Mouse (Mus musculus): ENCODE measurements around the gene Slfn4. TPM values are rescaled to one million over a fixed set of nuclear protein-coding genes. Genes with fewer than 3 reads are reported as not detected.
"Not testable (repeated sequence)": the region's sequence is repeated elsewhere in the genome, so short reads cannot be mapped to it uniquely, and the experiment has no call there.

The Slfn4 gene
- polyA plus RNA-seq, 1 experiment from 2014 or later = 0.16 TPM

- H3K27ac ChIP-seq (ENCODE audit: low read length) = no peak overlapping the region
- 76% methylated on average over 7 of the region's 7 CpGs for WGBS
- H3K36me3 ChIP-seq (ENCODE audit: control insufficient read depth, insufficient read depth, low read length) = no peaks in the 10 kb centered on the region
- H3K4me1 ChIP-seq (ENCODE audit: control insufficient read depth, insufficient read depth, low read length) = no peaks in the 10 kb centered on the region
- no peak overlapping the region for H3K9ac ChIP-seq (ENCODE audit: low read depth, low read length)
- H3K4me3 ChIP-seq (ENCODE audit: low read length) = no peak overlapping the region
- H3K4me2 ChIP-seq (ENCODE audit: low read depth, low read length) = no peak overlapping the region
- H3K9me3 ChIP-seq (ENCODE audit: control insufficient read depth, low read length) = no peaks in the 10 kb centered on the region
- no peak for ATAC-seq
- H3K27me3 ChIP-seq (replicated peaks; ENCODE audit: control insufficient read depth, insufficient read depth, low read length) = no peaks in the 10 kb centered on the region
Observed at GRCm38 (mm10) chr11:83223367-83223766, 48.4 kb downstream of the Slfn4 start.

- WGBS = 81% methylated on average over 5 of the region's 5 CpGs
- not testable (repeated sequence) for H3K27ac ChIP-seq (ENCODE audit: low read length)
Observed at GRCm38 (mm10) chr11:83223793-83224192, 48.8 kb downstream of the Slfn4 start.

GRCm38 (mm10) chr11:83224217-83224616 is 49.2 kb downstream of the Slfn4 start:
- Histone ChIP-seq H3K9ac (ENCODE audit: low read depth, low read length) (no peak overlapping the region), H3K4me3 (ENCODE audit: low read length) (no peak overlapping the region), H3K36me3 (ENCODE audit: control insufficient read depth, insufficient read depth, low read length) (no peaks in the 10 kb centered on the region), H3K9me3 (ENCODE audit: control insufficient read depth, low read length) (no peaks in the 10 kb centered on the region), H3K27me3 (replicated peaks; ENCODE audit: control insufficient read depth, insufficient read depth, low read length) (no peaks in the 10 kb centered on the region), H3K4me2 (ENCODE audit: low read depth, low read length) (no peak overlapping the region), H3K4me1 (ENCODE audit: control insufficient read depth, insufficient read depth, low read length) (no peaks in the 10 kb centered on the region), H3K27ac (ENCODE audit: low read length) (no peak overlapping the region)
- no peak for ATAC-seq
- WGBS = 90% methylated on average over 9 of the region's 9 CpGs

More at GRCm38 (mm10) chr11:83223793-83224192, 48.8 kb downstream of the Slfn4 start:
- not testable (repeated sequence) for H3K36me3 ChIP-seq (ENCODE audit: control insufficient read depth, insufficient read depth, low read length); H3K4me2 ChIP-seq (ENCODE audit: low read depth, low read length); H3K4me3 ChIP-seq (ENCODE audit: low read length); H3K27me3 ChIP-seq (replicated peaks; ENCODE audit: control insufficient read depth, insufficient read depth, low read length); H3K4me1 ChIP-seq (ENCODE audit: control insufficient read depth, insufficient read depth, low read length); H3K9ac ChIP-seq (ENCODE audit: low read depth, low read length); H3K9me3 ChIP-seq (ENCODE audit: control insufficient read depth, low read length); ATAC-seq

GRCm38 (mm10) chr11:83224750-83225149 is 49.8 kb downstream of the Slfn4 start:
- WGBS = 72% methylated on average over 3 of the region's 3 CpGs

GRCm38 (mm10) chr11:83225371-83225960 is 50.5 kb downstream of the Slfn4 start:
- no peak overlapping the region for H3K4me2 ChIP-seq (ENCODE audit: low read depth, low read length)
- H3K36me3 ChIP-seq (ENCODE audit: control insufficient read depth, insufficient read depth, low read length) = no peaks in the 10 kb centered on the region
- no peaks in the 10 kb centered on the region for H3K9me3 ChIP-seq (ENCODE audit: control insufficient read depth, low read length)
- H3K4me3 ChIP-seq (ENCODE audit: low read length) = no peak overlapping the region
- no peaks in the 10 kb centered on the region for H3K27me3 ChIP-seq (replicated peaks; ENCODE audit: control insufficient read depth, insufficient read depth, low read length)
- H3K4me1 ChIP-seq (ENCODE audit: control insufficient read depth, insufficient read depth, low read length) = no peaks in the 10 kb centered on the region
- no peak for ATAC-seq
- no peak overlapping the region for H3K27ac ChIP-seq (ENCODE audit: low read length)
- WGBS = 85% methylated on average over 9 of the region's 9 CpGs
- H3K9ac ChIP-seq (ENCODE audit: low read depth, low read length) = no peak overlapping the region

More at GRCm38 (mm10) chr11:83224750-83225149, 49.8 kb downstream of the Slfn4 start:
- no peak overlapping the region for H3K9ac ChIP-seq (ENCODE audit: low read depth, low read length)
- no peaks in the 10 kb centered on the region for H3K9me3 ChIP-seq (ENCODE audit: control insufficient read depth, low read length)
- no peak overlapping the region for H3K4me2 ChIP-seq (ENCODE audit: low read depth, low read length)
- no peaks in the 10 kb centered on the region for H3K4me1 ChIP-seq (ENCODE audit: control insufficient read depth, insufficient read depth, low read length)
- no peak overlapping the region for H3K4me3 ChIP-seq (ENCODE audit: low read length)
- no peaks in the 10 kb centered on the region for H3K36me3 ChIP-seq (ENCODE audit: control insufficient read depth, insufficient read depth, low read length)
- no peaks in the 10 kb centered on the region for H3K27me3 ChIP-seq (replicated peaks; ENCODE audit: control insufficient read depth, insufficient read depth, low read length)
- no peak overlapping the region for H3K27ac ChIP-seq (ENCODE audit: low read length)
- no peak for ATAC-seq

GRCm38 (mm10) chr11:83227926-83228723 is 53.1 kb downstream of the Slfn4 start:
- H3K9me3 ChIP-seq (ENCODE audit: control insufficient read depth, low read length) = no peaks in the 10 kb centered on the region
- H3K36me3 ChIP-seq (ENCODE audit: control insufficient read depth, insufficient read depth, low read length) = no peaks in the 10 kb centered on the region
- H3K4me3 ChIP-seq (ENCODE audit: low read length) = no peak overlapping the region
- ATAC-seq = no peak
- 81% methylated on average over 7 of the region's 7 CpGs for WGBS
- no peaks in the 10 kb centered on the region for H3K27me3 ChIP-seq (replicated peaks; ENCODE audit: control insufficient read depth, insufficient read depth, low read length)
- no peak overlapping the region for H3K4me2 ChIP-seq (ENCODE audit: low read depth, low read length)
- no peak overlapping the region for H3K9ac ChIP-seq (ENCODE audit: low read depth, low read length)
- H3K27ac ChIP-seq (ENCODE audit: low read length) = no peak overlapping the region
- H3K4me1 ChIP-seq (ENCODE audit: control insufficient read depth, insufficient read depth, low read length) = no peaks in the 10 kb centered on the region

GRCm38 (mm10) chr11:83230966-83231365 is 56.0 kb downstream of the Slfn4 start:
- H3K27ac ChIP-seq (ENCODE audit: low read length) = no peak overlapping the region
- no peaks in the 10 kb centered on the region for H3K4me1 ChIP-seq (ENCODE audit: control insufficient read depth, insufficient read depth, low read length)
- H3K27me3 ChIP-seq (replicated peaks; ENCODE audit: control insufficient read depth, insufficient read depth, low read length) = no peaks in the 10 kb centered on the region
- H3K4me3 ChIP-seq (ENCODE audit: low read length) = no peak overlapping the region
- WGBS = 61% methylated on average over 3 of the region's 3 CpGs
- H3K36me3 ChIP-seq (ENCODE audit: control insufficient read depth, insufficient read depth, low read length) = no peaks in the 10 kb centered on the region
- H3K9ac ChIP-seq (ENCODE audit: low read depth, low read length) = no peak overlapping the region
- no peaks in the 10 kb centered on the region for H3K9me3 ChIP-seq (ENCODE audit: control insufficient read depth, low read length)
- no peak overlapping the region for H3K4me2 ChIP-seq (ENCODE audit: low read depth, low read length)
- ATAC-seq = no peak

- H3K27ac ChIP-seq (ENCODE audit: low read length); H3K9me3 ChIP-seq (ENCODE audit: control insufficient read depth, low read length); H3K4me1 ChIP-seq (ENCODE audit: control insufficient read depth, insufficient read depth, low read length); ATAC-seq; H3K36me3 ChIP-seq (ENCODE audit: control insufficient read depth, insufficient read depth, low read length); H3K27me3 ChIP-seq (replicated peaks; ENCODE audit: control insufficient read depth, insufficient read depth, low read length); H3K4me3 ChIP-seq (ENCODE audit: low read length); H3K4me2 ChIP-seq (ENCODE audit: low read depth, low read length); H3K9ac ChIP-seq (ENCODE audit: low read depth, low read length): not testable (repeated sequence)
- WGBS = 41% methylated on average over 5 of the region's 5 CpGs
Observed at GRCm38 (mm10) chr11:83233621-83234020, 58.6 kb downstream of the Slfn4 start.

- H3K4me3 ChIP-seq (ENCODE audit: low read length); H3K4me1 ChIP-seq (ENCODE audit: control insufficient read depth, insufficient read depth, low read length); ATAC-seq; H3K36me3 ChIP-seq (ENCODE audit: control insufficient read depth, insufficient read depth, low read length); H3K4me2 ChIP-seq (ENCODE audit: low read depth, low read length); H3K9ac ChIP-seq (ENCODE audit: low read depth, low read length); H3K9me3 ChIP-seq (ENCODE audit: control insufficient read depth, low read length); H3K27ac ChIP-seq (ENCODE audit: low read length); H3K27me3 ChIP-seq (replicated peaks; ENCODE audit: control insufficient read depth, insufficient read depth, low read length): not testable (repeated sequence)
- WGBS = 82% methylated on average over 9 of the region's 9 CpGs
Observed at GRCm38 (mm10) chr11:83237390-83237789, 62.4 kb downstream of the Slfn4 start.
